Mouse (Mus musculus) bone marrow macrophage, adult 2 months (primary cell): ENCODE measurements at regions not wholly inside any gene's neighbourhood (a gene's known extent, or its start where the extent isn't known, plus 50 kb on each side); places are given as distances from the start of the nearest gene placed in this dataset.

Source experiments
- CTCF ChIP-seq: IDR thresholded peaks from 2 replicates; pipeline ENCODE4 v1.5.1; 2012; ENCODE audit warnings: low read depth, mild to moderate bottlenecking, low read length, moderate library complexity
- POLR2A ChIP-seq: IDR thresholded peaks from 2 replicates; pipeline ENCODE4 v1.6.1; 2012; ENCODE audit warnings: mild to moderate bottlenecking, low read depth, low read length, borderline replicate concordance

- TF ChIP-seq CTCF (no peak), POLR2A (no peak)
These were observed 247.0 kb downstream of the Ankrd50 start for GRCm38 (mm10) chr3:38237616-38238015.
